Mouse (Mus musculus): ENCODE measurements around the gene 6030408B16Rik. TPM values are rescaled to one million over a fixed set of nuclear protein-coding genes. Genes with fewer than 3 reads are reported as not detected.

6030408B16Rik gene
- 0.33 and 0.41 TPM in 2 replicates for polyA plus RNA-seq (2012; rRNA removed)

DNA sequence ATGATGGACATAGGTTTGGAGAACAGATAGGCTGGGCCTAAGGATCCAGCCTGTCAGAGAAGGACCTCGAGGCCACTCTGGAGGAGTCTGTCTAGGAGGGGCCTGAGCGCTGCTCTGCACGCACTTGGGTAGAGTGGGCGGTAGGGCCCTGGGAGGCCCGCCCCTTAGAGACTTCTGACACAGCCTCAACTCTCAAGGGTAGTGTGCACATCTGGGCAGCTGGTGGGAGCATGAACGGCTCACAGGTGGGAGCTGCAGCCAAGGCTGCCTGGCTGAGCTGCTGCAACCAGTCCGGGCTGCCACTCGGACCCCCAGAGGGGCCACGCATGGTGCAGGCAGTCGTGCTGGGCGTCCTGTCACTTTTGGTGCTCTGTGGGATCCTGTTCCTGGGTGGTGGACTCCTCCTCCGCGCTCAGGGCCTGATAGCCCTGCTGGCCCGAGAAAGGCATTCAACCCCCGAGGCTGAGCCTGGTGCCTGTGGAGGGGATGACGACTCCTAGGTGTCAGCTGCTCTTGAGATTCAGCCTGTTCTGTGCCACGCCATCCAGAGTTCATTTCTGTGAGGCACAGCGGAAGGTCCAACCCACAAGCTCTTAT lies at the start of gene 6030408B16Rik:
Gene 6030408B16Rik (plus strand): TSS at position 188 of the 597 bp plus-strand sequence.

DNA sequence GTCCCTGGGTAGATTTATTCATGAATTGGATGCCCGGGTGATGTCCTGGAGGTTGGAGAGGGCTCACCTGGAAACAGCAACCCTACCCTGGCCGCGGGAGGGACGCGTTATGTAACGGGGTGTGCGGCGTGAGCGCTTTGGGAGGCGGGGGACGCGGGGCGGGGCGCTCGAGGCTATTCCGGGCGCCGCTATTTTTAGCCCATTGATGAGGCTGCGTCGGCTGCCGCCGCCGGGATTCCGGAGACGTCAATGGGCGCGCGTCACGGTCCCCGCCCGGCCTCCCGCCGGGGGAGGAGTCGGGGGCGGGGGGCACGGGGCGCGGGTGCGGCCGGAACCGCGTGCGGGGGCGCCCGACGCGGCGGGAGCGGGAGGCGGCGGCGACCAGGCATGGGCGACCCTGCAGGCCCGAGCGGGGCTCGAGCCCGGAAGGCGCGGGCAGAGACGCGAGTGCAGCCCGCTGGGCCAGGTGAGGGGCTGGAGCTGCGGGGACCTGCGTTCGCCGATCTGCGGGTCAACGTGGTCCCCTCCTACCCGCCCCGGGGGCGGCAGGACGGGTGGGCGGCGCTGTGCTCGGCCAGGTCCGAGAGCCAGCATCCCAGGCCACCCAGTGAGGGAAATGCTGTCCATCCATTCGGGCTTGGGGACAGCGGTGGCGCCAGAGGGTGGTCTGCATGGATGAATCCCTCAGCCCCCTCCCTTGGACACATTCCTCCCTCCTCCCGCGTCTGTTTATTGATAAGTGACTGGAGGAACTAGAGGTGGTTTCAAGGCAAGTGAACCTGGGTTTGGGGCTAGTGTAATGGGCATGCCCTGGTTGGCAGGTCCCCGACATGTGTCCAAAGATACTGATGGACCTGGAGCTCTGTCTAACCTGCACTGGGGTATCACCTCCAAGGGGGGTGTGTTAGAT lies 38.9 kb upstream of the 6030408B16Rik start, which contains the start of gene Nr4a1:
Gene Nr4a1 (plus strand): TSS at position 384 of the 910 bp plus-strand sequence.

DNA sequence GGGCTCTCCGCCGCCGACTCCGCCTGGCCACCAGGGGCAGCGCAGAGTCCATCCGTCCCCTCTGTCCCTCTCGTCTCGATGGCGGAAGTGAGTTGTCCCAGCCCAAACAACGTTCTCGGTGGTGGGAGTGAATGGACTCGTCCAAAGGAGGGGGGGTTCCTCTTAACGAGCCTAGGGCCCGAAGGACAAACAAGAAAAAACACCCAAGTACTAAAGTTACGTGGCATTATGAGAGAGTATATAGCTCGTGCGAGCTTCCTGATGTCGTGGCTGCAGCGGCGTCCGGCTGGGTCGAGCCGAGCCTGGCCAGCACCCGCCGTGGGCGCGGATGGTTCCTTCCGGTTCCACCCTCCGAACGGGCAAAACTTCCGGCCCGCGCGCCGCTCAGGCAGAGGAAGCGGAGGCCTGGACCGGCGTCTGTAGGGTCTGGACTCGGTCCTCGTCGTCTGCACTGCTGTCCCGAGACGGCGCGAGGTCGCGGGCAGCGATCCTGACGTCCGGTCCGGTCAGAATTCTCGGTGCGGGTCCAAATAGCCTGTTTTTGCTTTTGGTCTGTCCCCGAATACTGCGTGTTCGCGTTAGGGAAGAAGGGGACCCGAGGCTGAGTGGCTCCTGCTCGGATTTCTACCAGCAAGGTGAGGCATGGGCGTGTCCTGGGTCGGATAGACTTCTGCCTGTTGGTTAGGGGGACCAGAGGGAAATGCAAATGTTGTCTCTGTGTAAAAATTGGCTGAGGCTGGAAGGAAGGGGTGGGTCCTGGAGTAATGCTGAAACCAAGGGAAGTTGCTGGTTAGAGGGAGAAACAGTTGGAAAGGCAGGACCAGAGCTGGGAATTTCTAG lies 8.9 kb upstream of the 6030408B16Rik start, which contains the start of gene Atg101:
Gene Atg101 (plus strand): TSS at position 362 of the 840 bp plus-strand sequence.

Other genes starting within 250 kb of the 6030408B16Rik start
- gene Gm47841, start 245.8 kb upstream of the 6030408B16Rik start, polyA plus RNA-seq (2012; rRNA removed) = 0.05 and 0.09 TPM in 2 replicates
- 1.6 and 2.2 TPM in 2 replicates for gene Fignl2, start 214.6 kb upstream of the 6030408B16Rik start, polyA plus RNA-seq (2012; rRNA removed)
- 0.04 TPM in 1 of 2 replicates, not detected in the other for gene Ankrd33, start 177.5 kb upstream of the 6030408B16Rik start, polyA plus RNA-seq (2012; rRNA removed)
- 9.7 and 12.0 TPM in 2 replicates for gene Acvrl1, start 164.7 kb upstream of the 6030408B16Rik start, polyA plus RNA-seq (2012; rRNA removed)
- 59.3 and 63.5 TPM in 2 replicates for gene Acvr1b, start 119.1 kb upstream of the 6030408B16Rik start, polyA plus RNA-seq (2012; rRNA removed)
- 4.9 and 8.8 TPM in 2 replicates for gene Grasp, start 69.0 kb upstream of the 6030408B16Rik start, polyA plus RNA-seq (2012; rRNA removed)
- gene Nr4a1, start 38.9 kb upstream of the 6030408B16Rik start, polyA plus RNA-seq (2012; rRNA removed) = 6.5 and 12.2 TPM in 2 replicates
- 65.1 and 67.8 TPM in 2 replicates for gene Atg101, start 8.9 kb upstream of the 6030408B16Rik start, polyA plus RNA-seq (2012; rRNA removed)
- 0.15 and 0.64 TPM in 2 replicates for gene Krt80, start 77.0 kb downstream of the 6030408B16Rik start, polyA plus RNA-seq (2012; rRNA removed)
- gene Krt7, start 117.8 kb downstream of the 6030408B16Rik start, polyA plus RNA-seq (2012; rRNA removed) = 0.80 and 4.7 TPM in 2 replicates
- gene Krt87, start 145.6 kb downstream of the 6030408B16Rik start, polyA plus RNA-seq (2012; rRNA removed) = 0.09 and 0.35 TPM in 2 replicates
- not detected in 2 replicates for gene Krt88, start 154.5 kb downstream of the 6030408B16Rik start, polyA plus RNA-seq (2012; rRNA removed)
- gene Krt81, start 170.5 kb downstream of the 6030408B16Rik start, polyA plus RNA-seq (2012; rRNA removed) = not detected in 2 replicates
- gene Krt86, start 180.3 kb downstream of the 6030408B16Rik start, polyA plus RNA-seq (2012; rRNA removed) = not detected in 2 replicates
- gene Krt83, start 198.3 kb downstream of the 6030408B16Rik start, polyA plus RNA-seq (2012; rRNA removed) = 0.05 TPM in 1 of 2 replicates, not detected in the other
- not detected in 2 replicates for gene Gm49425, start 224.0 kb downstream of the 6030408B16Rik start, polyA plus RNA-seq (2012; rRNA removed)
- 0.04 TPM in 1 of 2 replicates, not detected in the other for gene Krt84, start 239.6 kb downstream of the 6030408B16Rik start, polyA plus RNA-seq (2012; rRNA removed)